Mouse (Mus musculus): ENCODE results near the gene Dst.

DNA sequence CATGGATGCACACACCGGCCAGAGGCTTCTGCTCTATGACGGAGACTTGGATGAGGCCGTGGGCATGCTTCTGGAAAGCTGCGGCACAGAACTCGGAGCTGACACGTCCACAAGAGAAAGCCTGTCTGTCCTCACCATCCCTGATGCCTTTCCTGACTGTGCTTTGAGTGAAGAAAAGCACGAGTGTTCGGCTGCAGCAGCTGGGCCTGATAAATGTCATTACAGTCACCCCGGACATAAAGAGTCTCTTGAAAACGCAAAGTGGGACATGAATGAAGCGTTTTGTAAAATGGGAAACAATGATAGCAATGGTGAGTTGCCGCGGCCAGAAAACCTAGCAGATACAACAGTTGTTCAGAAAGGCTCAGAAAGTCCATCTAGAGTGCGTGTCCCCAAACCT lies 281.3 kb downstream of the Dst start:
- TF ChIP-seq EP300 (IDR thresholded peaks at IDR 0.05; ENCODE audit: low read depth) (no peak), CTCF (IDR thresholded peaks at IDR 0.05; ENCODE audit: low read depth) (no peak)

Measured in heart, postnatal 0 days (tissue).